Mouse (Mus musculus): ENCODE results near the gene Lrrc72. TPM values are rescaled to one million over a fixed set of nuclear protein-coding genes. Genes with fewer than 3 reads are reported as not detected.

Gene Lrrc72
- polyA plus RNA-seq, 1 experiment from 2014 or later, result not detected

DNA sequence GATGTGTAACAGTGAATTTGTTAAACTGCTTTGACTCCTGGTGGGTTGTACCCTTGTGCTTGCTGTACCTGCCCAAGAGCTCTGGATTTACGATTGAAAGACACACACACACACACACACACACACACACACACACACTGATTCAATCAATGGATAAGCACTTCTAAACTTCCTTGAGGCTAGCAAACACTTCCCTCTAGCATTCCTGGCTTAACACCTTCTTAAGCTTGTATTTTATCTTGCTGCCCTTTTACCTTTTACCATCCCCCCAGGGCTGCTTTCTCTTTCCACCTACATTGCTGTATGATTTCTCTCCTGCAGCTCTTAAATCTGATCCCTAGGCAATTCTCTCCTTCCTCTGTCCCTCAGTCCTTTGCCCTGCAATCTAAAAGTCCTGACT lies 87.9 kb downstream of the Lrrc72 start:
- H3K27ac ChIP-seq, result 0 out of 2 replicates have a peak overlapping the region, but pooled peaks have one; percentile 30
- peaks cover 22% of the 10 kb centered on the region for H3K4me1 ChIP-seq
- DNase-seq (ENCODE audit: low spot score), result no peak
- peaks cover 16% of the 10 kb centered on the region for H3K36me3 ChIP-seq
- 62% methylated on average over 1 of the region's 1 CpGs for WGBS
- no peak overlapping the region for H3K4me3 ChIP-seq
- H3K27me3 ChIP-seq (ENCODE audit: low read depth, poor library complexity, severe bottlenecking), result no peaks in the 10 kb centered on the region
- no peaks in the 10 kb centered on the region for H3K9me3 ChIP-seq (replicated peaks)

DNA sequence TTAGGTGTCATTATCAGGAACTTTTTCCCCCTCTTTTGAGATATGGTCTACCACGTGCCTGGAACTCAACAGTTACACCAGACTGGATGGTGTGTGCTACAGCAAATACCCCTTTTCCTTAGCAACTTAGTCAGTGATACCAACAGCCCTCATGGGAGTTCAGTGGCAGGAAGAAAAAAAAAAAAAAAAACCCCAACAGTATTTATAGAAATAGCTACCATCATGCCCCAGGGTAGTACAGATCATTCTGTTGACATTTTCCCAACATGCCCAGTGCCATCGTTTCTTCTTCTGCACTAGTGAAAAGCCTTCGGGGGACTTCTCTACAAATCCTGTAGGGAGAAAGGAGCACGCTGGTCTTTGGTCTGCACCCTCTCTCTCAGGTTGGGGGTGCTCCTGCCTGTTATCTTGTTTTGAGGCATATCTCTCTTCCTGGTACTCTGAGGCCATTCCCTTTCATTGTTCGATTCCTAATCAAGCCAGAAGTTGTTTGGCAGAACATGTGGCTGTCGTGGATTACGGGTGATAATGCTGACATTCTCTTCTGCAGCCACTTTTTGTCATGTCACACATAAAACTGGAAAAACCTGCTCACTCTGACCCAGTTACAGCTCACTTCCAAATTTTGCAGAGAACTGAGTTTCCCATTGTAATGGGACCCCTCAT lies 88.9 kb downstream of the Lrrc72 start:
- DNase-seq (ENCODE audit: low spot score), result no peak
- 81% methylated on average over 7 of the region's 7 CpGs for WGBS
- H3K27ac ChIP-seq, result no peak overlapping the region
- no peak overlapping the region for H3K4me3 ChIP-seq
- peaks cover 22% of the 10 kb centered on the region for H3K4me1 ChIP-seq
- H3K36me3 ChIP-seq, result peaks cover 13% of the 10 kb centered on the region
- H3K9me3 ChIP-seq (replicated peaks), result no peaks in the 10 kb centered on the region
- no peaks in the 10 kb centered on the region for H3K27me3 ChIP-seq (ENCODE audit: low read depth, poor library complexity, severe bottlenecking)

Other genes starting within 250 kb of the Lrrc72 start
- gene Tspan13, start 210.9 kb downstream of the Lrrc72 start, polyA plus RNA-seq (2016; fragmentation: Nextera tagmentation; extraction: Ambion mirVana), result 47.2 and 57.7 TPM in 2 replicates
- gene Ankmy2, start 96.3 kb downstream of the Lrrc72 start, polyA plus RNA-seq (2016; fragmentation: Nextera tagmentation; extraction: Ambion mirVana), result 17.3 and 20.1 TPM in 2 replicates
- gene Bzw2, start 95.3 kb downstream of the Lrrc72 start, polyA plus RNA-seq (2016; fragmentation: Nextera tagmentation; extraction: Ambion mirVana), result 293 and 316 TPM in 2 replicates
- 5.8 and 11.1 TPM in 2 replicates for gene Sostdc1, start 60.7 kb upstream of the Lrrc72 start, polyA plus RNA-seq (2016; fragmentation: Nextera tagmentation; extraction: Ambion mirVana)
- gene Ispd, start 128.1 kb upstream of the Lrrc72 start, polyA plus RNA-seq (2016; fragmentation: Nextera tagmentation; extraction: Ambion mirVana), result 4.9 and 5.2 TPM in 2 replicates
- 0.49 and 0.91 TPM in 2 replicates for gene D630036H23Rik, start 128.8 kb upstream of the Lrrc72 start, polyA plus RNA-seq (2016; fragmentation: Nextera tagmentation; extraction: Ambion mirVana)

Data from limb, embryonic 10.5 days (tissue).